Mouse (Mus musculus): Measurements from ENCODE around the gene Dscaml1. TPM values are rescaled to one million over a fixed set of nuclear protein-coding genes. Genes with fewer than 3 reads are reported as not detected.
A peak's percentile ranks its signal among the peaks of the same experiment; 100 is the strongest.

Gene Dscaml1
- polyA plus RNA-seq, 1 experiment from 2014 or later, result 0.24 TPM

- ATAC-seq (replicated peaks; ENCODE audit: low FRiP score, low read depth), result no peak
- Histone ChIP-seq H3K9me3 (replicated peaks; ENCODE audit: low read length) (no peaks in the 10 kb centered on the region), H3K4me3 (replicated peaks; ENCODE audit: low read depth, low read length) (no peak overlapping the region), H3K27me3 (ENCODE audit: insufficient read depth, low read length) (no peaks in the 10 kb centered on the region), H3K9ac (ENCODE audit: low read depth, low read length) (no peak overlapping the region), H3K4me2 (ENCODE audit: low read length) (no peak overlapping the region), H3K4me1 (replicated peaks; ENCODE audit: insufficient read depth, low read length) (peaks cover 6% of the 10 kb centered on the region; the same call in 1 of the 2 replicates), H3K27ac (no peak overlapping the region), H3K36me3 (ENCODE audit: insufficient read depth, low read length) (no peaks in the 10 kb centered on the region)
- TF ChIP-seq CTCF (IDR thresholded peaks at IDR 0.05; ENCODE audit: low read depth), result no peak
- 73% methylated on average over 3 of the region's 3 CpGs for WGBS
- DNase-seq (ENCODE audit: low spot score), result no peak
Observed at GRCm38 (mm10) chr9:45500071-45500595, 73.7 kb downstream of the Dscaml1 start.

GRCm38 (mm10) chr9:45501295-45501927, 75.0 kb downstream of the Dscaml1 start:
- H3K36me3 ChIP-seq (ENCODE audit: insufficient read depth, low read length), result no peaks in the 10 kb centered on the region
- TF ChIP-seq CTCF (IDR thresholded peaks at IDR 0.05; ENCODE audit: low read depth), result no peak
- H3K27ac ChIP-seq, result no peak overlapping the region
- H3K9me3 ChIP-seq (replicated peaks; ENCODE audit: low read length), result no peaks in the 10 kb centered on the region
- peaks cover 13% of the 10 kb centered on the region; the same call in 1 of the 2 replicates for H3K4me1 ChIP-seq (replicated peaks; ENCODE audit: insufficient read depth, low read length)
- no peak for ATAC-seq (replicated peaks; ENCODE audit: low FRiP score, low read depth)
- no peak overlapping the region for H3K4me3 ChIP-seq (replicated peaks; ENCODE audit: low read depth, low read length)
- no peak for DNase-seq (ENCODE audit: low spot score)
- no peak overlapping the region for H3K4me2 ChIP-seq (ENCODE audit: low read length)
- H3K27me3 ChIP-seq (ENCODE audit: insufficient read depth, low read length), result no peaks in the 10 kb centered on the region
- WGBS, result 42% methylated on average over 5 of the region's 5 CpGs
- H3K9ac ChIP-seq (ENCODE audit: low read depth, low read length), result no peak overlapping the region

DNA sequence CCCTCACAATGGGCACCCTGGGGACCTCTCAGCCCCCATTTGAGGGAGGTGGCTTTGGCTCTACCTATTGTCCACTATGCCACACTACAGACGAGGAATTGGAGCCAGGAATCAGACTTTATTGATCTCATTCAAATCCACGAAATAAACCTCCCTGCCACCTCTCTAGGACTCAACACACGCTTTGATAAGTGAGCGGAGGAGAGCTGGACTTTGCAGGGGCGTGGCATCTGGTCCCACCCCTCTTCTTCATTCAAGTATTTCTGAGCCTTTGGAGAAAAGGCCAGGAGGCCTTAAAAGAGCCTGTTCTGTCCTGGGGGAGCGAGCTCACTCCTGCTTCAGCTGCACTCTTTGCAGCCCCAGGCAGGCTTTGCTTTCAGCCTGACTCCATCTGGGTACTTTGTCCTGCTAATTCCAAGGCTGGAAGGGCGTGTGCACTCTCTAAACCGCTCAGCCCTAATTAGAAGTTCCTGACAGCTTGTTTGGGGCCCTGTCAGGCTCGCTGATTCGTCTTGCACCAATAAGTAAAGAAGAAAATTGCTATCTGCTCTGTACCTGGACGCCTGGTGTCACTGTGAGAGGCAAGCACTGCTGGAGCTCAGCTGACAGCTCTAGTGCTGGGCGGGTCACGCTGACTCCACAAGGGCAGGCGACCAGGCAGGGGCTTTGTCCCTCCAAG, 75.7 kb downstream of the Dscaml1 start:
- 35% methylated on average over 14 of the region's 14 CpGs for WGBS
- Histone ChIP-seq H3K9ac (ENCODE audit: low read depth, low read length) (no peak overlapping the region), H3K4me3 (replicated peaks; ENCODE audit: low read depth, low read length) (no peak overlapping the region), H3K4me1 (replicated peaks; ENCODE audit: insufficient read depth, low read length) (peaks cover 13% of the 10 kb centered on the region; the same call in 1 of the 2 replicates), H3K27ac (no peak overlapping the region), H3K9me3 (replicated peaks; ENCODE audit: low read length) (no peaks in the 10 kb centered on the region), H3K4me2 (ENCODE audit: low read length) (no peak overlapping the region), H3K36me3 (ENCODE audit: insufficient read depth, low read length) (no peaks in the 10 kb centered on the region), H3K27me3 (ENCODE audit: insufficient read depth, low read length) (no peaks in the 10 kb centered on the region)
- DNase-seq (ENCODE audit: low spot score) (no peak), ATAC-seq (replicated peaks; ENCODE audit: low FRiP score, low read depth) (no peak)
- no peak for TF ChIP-seq CTCF (IDR thresholded peaks at IDR 0.05; ENCODE audit: low read depth)

DNA sequence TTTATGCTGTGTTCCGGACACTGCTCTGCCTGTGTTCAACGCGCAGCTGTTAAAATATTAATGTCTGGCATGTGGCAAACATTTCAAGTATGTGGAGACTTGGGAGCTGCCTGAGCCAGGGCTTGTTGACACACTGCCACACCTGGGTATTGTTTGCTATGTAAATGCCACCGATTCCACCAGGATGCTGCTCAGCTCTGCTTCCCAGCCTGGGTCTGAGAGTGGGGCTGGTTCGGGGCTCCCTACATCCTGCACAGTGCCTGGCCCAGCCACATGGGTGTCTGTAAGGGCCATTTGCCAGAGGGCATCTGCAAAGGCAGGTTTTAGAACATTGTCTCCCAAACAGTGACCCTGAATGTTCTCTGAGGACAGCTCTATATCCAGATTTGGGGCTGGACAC, 78.5 kb downstream of the Dscaml1 start:
- Histone ChIP-seq H3K4me3 (replicated peaks; ENCODE audit: low read depth, low read length) (no peak overlapping the region), H3K4me1 (replicated peaks; ENCODE audit: insufficient read depth, low read length) (peaks cover 20% of the 10 kb centered on the region; the same call in 1 of the 2 replicates), H3K27me3 (ENCODE audit: insufficient read depth, low read length) (no peaks in the 10 kb centered on the region), H3K4me2 (ENCODE audit: low read length) (no peak overlapping the region), H3K9ac (ENCODE audit: low read depth, low read length) (no peak overlapping the region), H3K27ac (peak overlapping the region; percentile 47; the same call in 1 of the 2 replicates), H3K9me3 (replicated peaks; ENCODE audit: low read length) (no peaks in the 10 kb centered on the region), H3K36me3 (ENCODE audit: insufficient read depth, low read length) (no peaks in the 10 kb centered on the region)
- 33% methylated on average over 5 of the region's 5 CpGs for WGBS
- ATAC-seq (replicated peaks; ENCODE audit: low FRiP score, low read depth) (no peak), DNase-seq (ENCODE audit: low spot score) (no peak)
- TF ChIP-seq CTCF (IDR thresholded peaks at IDR 0.05; ENCODE audit: low read depth), result no peak

GRCm38 (mm10) chr9:45505487-45505939, 79.1 kb downstream of the Dscaml1 start:
- 43% methylated on average over 4 of the region's 4 CpGs for WGBS
- ATAC-seq (replicated peaks; ENCODE audit: low FRiP score, low read depth), result peak; percentile 92
- Histone ChIP-seq H3K9ac (ENCODE audit: low read depth, low read length) (no peak overlapping the region), H3K36me3 (ENCODE audit: insufficient read depth, low read length) (no peaks in the 10 kb centered on the region), H3K4me1 (replicated peaks; ENCODE audit: insufficient read depth, low read length) (peaks cover 20% of the 10 kb centered on the region; the same call in 1 of the 2 replicates), H3K27me3 (ENCODE audit: insufficient read depth, low read length) (no peaks in the 10 kb centered on the region), H3K9me3 (replicated peaks; ENCODE audit: low read length) (no peaks in the 10 kb centered on the region), H3K4me3 (replicated peaks; ENCODE audit: low read depth, low read length) (no peak overlapping the region), H3K4me2 (ENCODE audit: low read length) (no peak overlapping the region), H3K27ac (no peak overlapping the region; the same call in 1 of the 2 replicates)
- peak; percentile 53 for DNase-seq (ENCODE audit: low spot score)
- no peak for TF ChIP-seq CTCF (IDR thresholded peaks at IDR 0.05; ENCODE audit: low read depth)

- Histone ChIP-seq H3K9ac (ENCODE audit: low read depth, low read length) (no peak overlapping the region), H3K4me2 (ENCODE audit: low read length) (no peak overlapping the region), H3K4me1 (replicated peaks; ENCODE audit: insufficient read depth, low read length) (peaks cover 20% of the 10 kb centered on the region; the same call in 1 of the 2 replicates), H3K27me3 (ENCODE audit: insufficient read depth, low read length) (no peaks in the 10 kb centered on the region), H3K9me3 (replicated peaks; ENCODE audit: low read length) (no peaks in the 10 kb centered on the region), H3K36me3 (ENCODE audit: insufficient read depth, low read length) (no peaks in the 10 kb centered on the region), H3K4me3 (replicated peaks; ENCODE audit: low read depth, low read length) (no peak overlapping the region), H3K27ac (no peak overlapping the region)
- DNase-seq (ENCODE audit: low spot score) (peak; percentile 34), ATAC-seq (replicated peaks; ENCODE audit: low FRiP score, low read depth) (no peak)
- 17% methylated on average over 9 of the region's 9 CpGs for WGBS
- no peak for TF ChIP-seq CTCF (IDR thresholded peaks at IDR 0.05; ENCODE audit: low read depth)
Observed at GRCm38 (mm10) chr9:45507482-45507881, 81.1 kb downstream of the Dscaml1 start.
